Mouse (Mus musculus) ES-E14 (cell line): ENCODE data around the gene Glmp.

Source experiments
- HCFC1 ChIP-seq: IDR thresholded peaks from 2 replicates; pipeline ENCODE4 v1.6.1; 2012; ENCODE audit warnings: low read length, inconsistent platforms, borderline replicate concordance; ENCODE audit not compliant: insufficient read depth
- MAFK ChIP-seq: IDR thresholded peaks from 2 replicates; pipeline ENCODE4 v1.6.1; 2014; ENCODE audit warnings: mild to moderate bottlenecking, low read depth, low read length, inconsistent platforms; ENCODE audit not compliant: insufficient read depth
- ZC3H11A ChIP-seq: IDR thresholded peaks from 2 replicates; pipeline ENCODE4 v1.6.1; 2012; ENCODE audit warnings: low read depth, mild to moderate bottlenecking, inconsistent platforms, low read length, borderline replicate concordance
- ZNF384 ChIP-seq: IDR thresholded peaks from 2 replicates; pipeline ENCODE4 v1.6.1; 2012; ENCODE audit warnings: low read depth, low read length, inconsistent platforms

DNA sequence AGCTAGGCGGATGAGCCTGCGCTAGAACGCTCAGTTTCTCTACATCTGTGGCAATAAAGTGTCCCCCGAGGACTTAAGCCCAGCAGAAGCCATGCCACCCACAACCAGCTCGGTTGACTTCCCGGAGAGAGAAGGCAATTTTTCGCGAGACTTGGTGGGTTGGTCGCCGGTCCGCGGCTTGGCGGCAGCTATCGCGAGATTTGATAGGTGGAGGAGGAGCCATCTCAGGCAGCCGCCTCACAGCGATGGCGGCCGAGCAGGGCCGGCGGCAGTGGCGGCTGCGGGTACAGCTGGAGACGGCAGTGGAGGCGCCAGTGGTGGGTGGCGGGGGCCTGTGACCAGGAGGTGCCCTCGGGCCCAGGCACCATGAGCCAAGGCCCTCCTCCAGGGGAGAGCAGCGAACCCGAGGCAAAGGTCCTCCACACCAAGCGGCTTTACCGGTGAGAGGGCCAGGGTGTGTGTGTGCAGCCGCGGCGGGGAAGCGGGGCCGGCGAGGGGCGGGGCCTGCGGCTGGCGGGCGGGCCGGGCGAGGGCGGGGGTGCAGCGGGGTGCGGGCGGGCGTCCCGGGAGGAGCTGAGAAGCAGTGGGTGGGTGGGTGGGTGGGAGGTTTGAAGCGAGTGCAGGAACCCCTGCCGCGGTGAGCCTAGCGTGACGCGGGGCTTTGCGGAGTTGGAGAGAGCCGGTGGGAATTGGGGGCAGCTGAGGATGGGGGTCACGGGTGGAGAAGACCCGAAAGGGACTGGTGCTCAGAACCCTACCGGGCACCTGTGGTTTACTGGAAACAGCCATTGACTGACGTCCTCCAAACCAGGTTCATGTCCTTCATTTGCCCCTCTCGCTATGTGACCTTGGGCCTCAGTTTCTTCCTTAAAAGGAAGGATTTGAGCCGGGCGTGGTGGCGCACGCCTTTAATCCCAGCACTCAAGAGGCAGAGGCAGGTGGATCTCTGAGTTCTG is 11.5 kb downstream of the Glmp start, which contains the start of the genes Tmem79 and Smg5:
- TF ChIP-seq ZC3H11A, result no peak
- TF ChIP-seq MAFK, result peak; percentile 58; the same call in 1 of the 2 replicates
- peak; percentile 67; the same call in 1 of the 2 replicates for TF ChIP-seq HCFC1
- TF ChIP-seq ZNF384, result no peak
